Comparison of ENCODE assay signal across 20 mouse cellular contexts in the genomic region with DNA sequence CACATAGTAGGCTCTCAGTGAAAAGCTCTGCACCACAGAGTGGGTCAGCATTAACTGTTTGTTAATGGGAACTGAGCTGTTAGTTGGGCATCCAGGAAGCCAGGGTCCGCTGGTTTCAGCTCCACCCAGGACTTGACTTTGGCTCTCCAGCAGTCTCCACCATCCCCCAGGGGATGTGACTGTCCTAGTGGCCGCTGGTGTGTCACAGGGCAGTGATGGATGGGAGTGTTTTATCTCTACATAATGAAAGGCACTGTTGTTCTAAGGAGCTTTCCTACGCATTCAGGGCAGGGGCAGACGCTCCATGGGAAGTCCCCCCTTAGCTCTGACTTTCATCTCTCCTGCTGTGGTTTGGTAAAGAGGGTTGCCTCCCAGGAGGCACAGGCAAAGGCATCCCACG.
A peak's percentile ranks its signal among the peaks of the same experiment; 100 is the strongest.
DNase-seq lines count a peak whose midpoint lies in the region; ATAC-seq lines count a peak whose summit lies in the region.
"Had no signal": no experiment of that assay in that cellular context is flagged by ENCODE, and none has a peak within 500 bp of the region (broad histone marks: within the 10 kb centered on the region; RNA-seq: fewer than 3 reads in every experiment).

No protein-coding gene starts in this region.

- no peak for DNase-seq in hindbrain, embryonic 14.5 days (ENCODE audit: low spot score)
- peak; percentile 60 for DNase-seq in embryo, embryonic 10.5 days (ENCODE audit: low spot score)
- peak; percentile 75 for DNase-seq in mesoderm, embryonic 11.5 days (ENCODE audit: low read depth, low spot score)
- DNase-seq in frontal cortex, postnatal 14 days (ENCODE audit: low spot score in 2 of 2) = no peak
- DNase-seq: cerebellum, postnatal 10 days; gastrocnemius, postnatal 10 days; heart, adult 11 months; heart, postnatal 36 days; kidney, adult 9 months; liver, embryonic 13.5 days; lung, embryonic 14.5 days; lung, postnatal 36 days; thymus, postnatal 36 days had no signal

- no peak overlapping the region; the same call in 1 of the 2 replicates for H3K27ac ChIP-seq in hindbrain, embryonic 13.5 days
- H3K27ac ChIP-seq in hindbrain, embryonic 14.5 days = no peak overlapping the region
- H3K27ac ChIP-seq in midbrain, embryonic 16.5 days (ENCODE audit: low read length) = peak overlapping the region; percentile 63
- H3K27ac ChIP-seq: embryonic facial prominence, embryonic 10.5 days; heart, embryonic 13.5 days; limb, embryonic 12.5 days; liver, embryonic 13.5 days; neural tube, embryonic 12.5 days had no signal

- no peak overlapping the region for H3K4me2 ChIP-seq in hindbrain, embryonic 13.5 days
- H3K4me2 ChIP-seq in hindbrain, embryonic 14.5 days (replicated peaks) = no peak overlapping the region
- H3K4me2 ChIP-seq in midbrain, embryonic 16.5 days (ENCODE audit: low read length) = no peak overlapping the region
- H3K4me2 ChIP-seq: heart, embryonic 13.5 days; limb, embryonic 12.5 days; liver, embryonic 13.5 days; lung, embryonic 14.5 days; neural tube, embryonic 12.5 days had no signal

- no peak overlapping the region for H3K4me3 ChIP-seq in hindbrain, embryonic 13.5 days
- H3K4me3 ChIP-seq in hindbrain, embryonic 14.5 days (replicated peaks; ENCODE audit: low read length) = no peak overlapping the region
- no peak overlapping the region for H3K4me3 ChIP-seq in midbrain, embryonic 16.5 days (ENCODE audit: low read depth, low read length)
- H3K4me3 ChIP-seq: embryonic facial prominence, embryonic 10.5 days; heart, embryonic 13.5 days; limb, embryonic 12.5 days; liver, embryonic 13.5 days; neural tube, embryonic 12.5 days had no signal

- H3K27me3 ChIP-seq in hindbrain, embryonic 13.5 days = no peaks in the 10 kb centered on the region
- no peaks in the 10 kb centered on the region for H3K27me3 ChIP-seq in hindbrain, embryonic 14.5 days (ENCODE audit: control insufficient read depth, insufficient read depth, low read length)
- H3K27me3 ChIP-seq in midbrain, embryonic 16.5 days (ENCODE audit: control insufficient read depth, insufficient read depth, low read depth, low read length) = no peaks in the 10 kb centered on the region
- H3K27me3 ChIP-seq: neural tube, embryonic 12.5 days had no signal

- H3K36me3 ChIP-seq in hindbrain, embryonic 13.5 days = no peaks in the 10 kb centered on the region
- H3K36me3 ChIP-seq in hindbrain, embryonic 14.5 days (replicated peaks; ENCODE audit: control insufficient read depth, insufficient read depth) = no peaks in the 10 kb centered on the region
- H3K36me3 ChIP-seq in midbrain, embryonic 16.5 days (ENCODE audit: control insufficient read depth, insufficient read depth, low read length) = no peaks in the 10 kb centered on the region
- H3K36me3 ChIP-seq: embryonic facial prominence, embryonic 10.5 days; heart, embryonic 13.5 days; limb, embryonic 12.5 days; liver, embryonic 13.5 days; neural tube, embryonic 12.5 days had no signal

- WGBS in hindbrain, embryonic 13.5 days = 2% methylated on average over 5 of the region's 5 CpGs
- 2% methylated on average over 5 of the region's 5 CpGs for WGBS in hindbrain, embryonic 14.5 days
- 5% methylated on average over 5 of the region's 5 CpGs for WGBS in midbrain, embryonic 16.5 days

- peak overlapping the region; percentile 35; the same call in 1 of the 2 replicates for H3K9ac ChIP-seq in hindbrain, embryonic 13.5 days
- no peak overlapping the region for H3K9ac ChIP-seq in hindbrain, embryonic 14.5 days
- H3K9ac ChIP-seq in midbrain, embryonic 16.5 days (ENCODE audit: low read depth, low read length) = no peak overlapping the region
- H3K9ac ChIP-seq: heart, embryonic 13.5 days; limb, embryonic 12.5 days; liver, embryonic 13.5 days; lung, embryonic 14.5 days; neural tube, embryonic 12.5 days had no signal

- H3K9me3 ChIP-seq in hindbrain, embryonic 13.5 days = no peaks in the 10 kb centered on the region
- no peaks in the 10 kb centered on the region for H3K9me3 ChIP-seq in hindbrain, embryonic 14.5 days (ENCODE audit: control insufficient read depth, low read length)
- H3K9me3 ChIP-seq in midbrain, embryonic 16.5 days (replicated peaks; ENCODE audit: control insufficient read depth, low read length, poor library complexity, severe bottlenecking) = no peaks in the 10 kb centered on the region
- H3K9me3 ChIP-seq: embryonic facial prominence, embryonic 10.5 days; heart, embryonic 13.5 days; liver, embryonic 13.5 days had no signal

- H3K4me1 ChIP-seq in hindbrain, embryonic 13.5 days (replicated peaks) = peaks cover 31% of the 10 kb centered on the region
- H3K4me1 ChIP-seq in hindbrain, embryonic 14.5 days (replicated peaks; ENCODE audit: control insufficient read depth, insufficient read depth, low read length) = peaks cover 25% of the 10 kb centered on the region; the same call in 1 of the 2 replicates
- H3K4me1 ChIP-seq in midbrain, embryonic 16.5 days (ENCODE audit: control insufficient read depth, insufficient read depth, low read length) = peaks cover 23% of the 10 kb centered on the region
- H3K4me1 ChIP-seq: liver, embryonic 13.5 days had no signal

- no peak for ATAC-seq in hindbrain, embryonic 13.5 days (ENCODE audit: low FRiP score)
- ATAC-seq in hindbrain, embryonic 14.5 days (ENCODE audit: low FRiP score) = no peak
- ATAC-seq in midbrain, embryonic 16.5 days = no peak
- no peak for ATAC-seq in megakaryocyte progenitor cell, adult 5-6 weeks (replicated peaks; ENCODE audit: poor library complexity)

Comparison
In these comparisons a context has a peak if more than half of its experiments do, and no peak if none do; other contexts are left out.
1. DNase-seq: peak in embryo, embryonic 10.5 days (single experiment) and mesoderm, embryonic 11.5 days (single experiment); none in hindbrain, embryonic 14.5 days (single experiment) and frontal cortex, postnatal 14 days (0 of 2).